Mouse (Mus musculus) liver, postnatal 0 days (tissue): ENCODE measurements around the gene Tango6. TPM values are rescaled to one million over a fixed set of nuclear protein-coding genes. Genes with fewer than 3 reads are reported as not detected.

Experiments
- ATAC-seq: fragments of 200-750 bp; cut with Nextera tagmentation; 2 replicates; pipeline ENCODE4 v1.8.0; 2017; ENCODE audit warnings: mild to moderate bottlenecking, moderate library complexity
- DNase-seq: peaks from one replicate; pipeline ENCODE4 v3.0.0-alpha.2; 2016
- H3K27ac ChIP-seq: fragments of 300-500 bp; sonication (generic); 2 replicates; pipeline ENCODE4 v1.5.1; 2014; ENCODE audit warnings: antibody characterized with exemption, moderate library complexity, mild to moderate bottlenecking, low read depth
- H3K27me3 ChIP-seq: fragments of 300-500 bp; sonication (generic); 2 replicates; pipeline ENCODE4 v1.6.1; 2014; ENCODE audit warnings: low read length, control low read depth, mixed read lengths; ENCODE audit not compliant: insufficient read depth
- H3K36me3 ChIP-seq: fragments of 300-500 bp; sonication (generic); replicated peaks from 2 replicates; pipeline ENCODE4 v1.6.1; 2014; ENCODE audit warnings: mild to moderate bottlenecking, control low read depth, low read length, moderate library complexity, mixed read lengths; ENCODE audit not compliant: insufficient read depth
- H3K4me1 ChIP-seq: fragments of 300-500 bp; sonication (generic); 2 replicates; pipeline ENCODE4 v1.6.1; 2014; ENCODE audit warnings: antibody characterized with exemption, mild to moderate bottlenecking, control low read depth; ENCODE audit not compliant: insufficient read depth
- H3K4me2 ChIP-seq: fragments of 300-500 bp; sonication (generic); 2 replicates; pipeline ENCODE4 v1.6.1; 2014; ENCODE audit warnings: low read depth, mild to moderate bottlenecking, low read length, moderate library complexity, mixed read lengths
- H3K4me3 ChIP-seq: fragments of 300-500 bp; sonication (generic); 2 replicates; pipeline ENCODE4 v1.5.1; 2014; ENCODE audit warnings: low read depth, low read length
- H3K9ac ChIP-seq: fragments of 300-500 bp; sonication (generic); replicated peaks from 2 replicates; pipeline ENCODE4 v1.6.1; 2014; ENCODE audit warnings: mild to moderate bottlenecking, moderate library complexity
- H3K9me3 ChIP-seq: fragments of 300-500 bp; sonication (generic); 2 replicates; pipeline ENCODE4 v1.6.1; 2016; ENCODE audit warnings: mild to moderate bottlenecking, control low read depth, low read length, mixed read lengths
- CTCF ChIP-seq: sonication (generic); IDR thresholded peaks from 2 replicates; pipeline ENCODE4 v1.5.1; 2016; ENCODE audit warnings: antibody characterized with exemption, low read depth
- EP300 ChIP-seq: IDR thresholded peaks from 2 replicates; pipeline ENCODE4 v1.6.1; 2016; ENCODE audit warnings: antibody characterized with exemption, low read depth, mild to moderate bottlenecking
- WGBS: fragments of 180-500 bp; shearing (Covaris S2); extraction: QIAGEN DNeasy Blood & Tissue Kit; methylation state at CpG from one replicate; pipeline ENCODE4 v1.1.7; 2014; ENCODE audit not compliant: insufficient replicate concordance; 5-methylcytosine and 5-hydroxymethylcytosine counted together
- polyA plus RNA-seq: library from polyadenylated mRNA; unstranded; fragments of >200 nt; fragmentation: Nextera tagmentation; extraction: Ambion mirVana; gene quantifications from 2 replicates; pipeline ENCODE4 v1.2.1, GENCODE M21; 2015

The Tango6 gene
- polyA plus RNA-seq, 1 experiment from 2014 or later: 1.8 TPM

GRCm38 (mm10) chr8:106704901-106705321 is 22.0 kb downstream of the Tango6 start:
- no peak overlapping the region for H3K9ac ChIP-seq
- no peaks in the 10 kb centered on the region for H3K4me1 ChIP-seq
- WGBS: 65% methylated on average over 9 of the region's 9 CpGs
- DNase-seq (no peak), ATAC-seq (peak; percentile 74)
- peak overlapping the region; percentile 58; the same call in 1 of the 2 replicates for H3K27ac ChIP-seq
- H3K9me3 ChIP-seq: no peaks in the 10 kb centered on the region
- no peak; the same call in 1 of the 2 replicates for TF ChIP-seq EP300
- no peak for TF ChIP-seq CTCF
- H3K4me2 ChIP-seq: no peak overlapping the region
- no peaks in the 10 kb centered on the region for H3K27me3 ChIP-seq
- H3K4me3 ChIP-seq: no peak overlapping the region
- no peaks in the 10 kb centered on the region; the same call in 1 of the 2 replicates for H3K36me3 ChIP-seq

GRCm38 (mm10) chr8:106706194-106706593 is 23.3 kb downstream of the Tango6 start:
- Histone ChIP-seq H3K4me1 (no peaks in the 10 kb centered on the region), H3K9ac (no peak overlapping the region), H3K27me3 (no peaks in the 10 kb centered on the region), H3K4me2 (no peak overlapping the region), H3K36me3 (no peaks in the 10 kb centered on the region; the same call in 1 of the 2 replicates), H3K27ac (no peak overlapping the region), H3K4me3 (no peak overlapping the region), H3K9me3 (no peaks in the 10 kb centered on the region)
- ATAC-seq (no peak), DNase-seq (no peak)
- TF ChIP-seq CTCF (no peak), EP300 (no peak)
- 75% methylated on average over 6 of the region's 6 CpGs for WGBS

GRCm38 (mm10) chr8:106710002-106710401 is 27.1 kb downstream of the Tango6 start:
- no peak for DNase-seq
- no peaks in the 10 kb centered on the region for H3K27me3 ChIP-seq
- H3K4me1 ChIP-seq: no peaks in the 10 kb centered on the region
- H3K4me3 ChIP-seq: no peak overlapping the region
- H3K27ac ChIP-seq: no peak overlapping the region
- peaks cover 4% of the 10 kb centered on the region; the same call in 1 of the 2 replicates for H3K36me3 ChIP-seq
- WGBS: 87% methylated on average over 2 of the region's 2 CpGs
- no peak for ATAC-seq
- H3K9ac ChIP-seq: no peak overlapping the region
- no peak overlapping the region for H3K4me2 ChIP-seq
- no peaks in the 10 kb centered on the region for H3K9me3 ChIP-seq
- TF ChIP-seq EP300: no peak
- TF ChIP-seq CTCF: no peak

DNA sequence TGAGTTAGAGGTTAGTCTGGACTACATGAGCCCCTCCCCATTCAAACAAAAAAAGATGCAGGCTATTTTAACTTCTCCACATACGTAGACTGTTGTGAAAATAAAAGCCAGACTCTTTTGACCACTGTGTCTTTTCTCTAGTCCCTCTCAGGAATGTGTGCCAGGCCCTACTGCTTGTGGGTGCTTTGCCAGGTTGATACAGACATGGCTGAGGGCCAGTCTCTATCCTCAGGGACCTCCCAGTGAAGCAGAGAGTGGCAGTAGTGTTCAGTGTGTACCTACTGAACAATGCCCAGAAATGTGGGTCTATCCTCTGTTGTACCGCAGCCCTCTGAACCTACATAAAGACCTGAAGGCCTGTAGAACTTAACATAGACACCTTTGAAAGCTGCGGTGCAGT is 29.6 kb downstream of the Tango6 start:
- DNase-seq (no peak), ATAC-seq (no peak)
- 85% methylated on average over 3 of the region's 3 CpGs for whole genome bisulfite sequencing
- peaks cover 4% of the 10 kb centered on the region; the same call in 1 of the 2 replicates for H3K36me3 ChIP-seq
- TF ChIP-seq CTCF: no peak
- no peak for TF ChIP-seq EP300
- H3K9ac ChIP-seq: no peak overlapping the region
- H3K27ac ChIP-seq: no peak overlapping the region; the same call in 1 of the 2 replicates
- H3K27me3 ChIP-seq: no peaks in the 10 kb centered on the region
- no peak overlapping the region for H3K4me2 ChIP-seq
- H3K4me3 ChIP-seq: no peak overlapping the region
- no peaks in the 10 kb centered on the region for H3K4me1 ChIP-seq
- no peaks in the 10 kb centered on the region for H3K9me3 ChIP-seq

DNA sequence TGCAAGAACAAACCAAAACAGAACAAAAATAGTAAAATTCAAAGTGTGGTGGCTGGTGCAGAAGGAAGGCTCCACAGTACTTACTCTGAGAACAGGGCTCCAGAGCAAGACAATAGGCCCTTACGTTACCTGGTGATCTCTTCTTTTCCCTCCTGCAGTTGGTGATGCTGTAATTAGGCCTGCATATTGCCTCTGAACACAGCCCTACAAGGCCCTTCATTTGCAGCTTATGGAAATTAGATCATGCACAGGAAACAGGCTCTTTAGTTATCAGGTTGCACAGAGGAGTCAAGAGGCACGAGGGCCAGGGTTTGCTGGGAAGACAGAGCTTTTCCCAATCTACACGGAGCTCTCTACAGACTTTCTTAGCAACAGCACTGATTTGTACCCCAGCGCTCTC is 31.4 kb downstream of the Tango6 start:
- DNase-seq (no peak), ATAC-seq (no peak)
- WGBS: 65% methylated on average over 4 of the region's 4 CpGs
- H3K4me1 ChIP-seq: no peaks in the 10 kb centered on the region
- no peak overlapping the region for H3K4me2 ChIP-seq
- no peak overlapping the region for H3K4me3 ChIP-seq
- H3K9ac ChIP-seq: no peak overlapping the region
- H3K27ac ChIP-seq: no peak overlapping the region
- H3K9me3 ChIP-seq: no peaks in the 10 kb centered on the region
- peaks cover 4% of the 10 kb centered on the region; the same call in 1 of the 2 replicates for H3K36me3 ChIP-seq
- no peak for TF ChIP-seq CTCF
- TF ChIP-seq EP300: no peak
- no peaks in the 10 kb centered on the region for H3K27me3 ChIP-seq

DNA sequence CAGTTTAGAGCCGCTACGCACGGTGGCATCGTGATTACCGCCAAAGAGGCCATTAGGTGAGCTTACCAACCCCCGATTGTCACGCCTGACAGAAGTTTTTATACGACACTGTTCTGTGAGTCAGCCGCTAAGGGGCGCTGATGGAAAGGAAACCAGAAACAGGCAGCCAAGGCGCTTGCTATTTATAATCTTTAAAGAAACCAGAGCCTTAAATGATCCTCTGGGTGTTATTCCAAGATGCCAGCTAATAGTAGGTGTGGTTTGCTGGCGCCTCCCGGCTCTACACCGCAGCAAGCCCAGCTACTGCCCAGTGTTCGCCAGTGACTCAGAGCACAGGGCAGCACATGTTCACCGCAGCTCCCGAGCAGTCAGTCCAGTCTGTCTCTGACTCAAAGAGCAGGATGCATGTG is 35.2 kb downstream of the Tango6 start:
- Histone ChIP-seq H3K9ac (no peak overlapping the region), H3K4me2 (0 out of 2 replicates have a peak overlapping the region, but pooled peaks have one; percentile 13), H3K27me3 (no peaks in the 10 kb centered on the region), H3K4me3 (no peak overlapping the region), H3K27ac (no peak overlapping the region), H3K4me1 (no peaks in the 10 kb centered on the region), H3K9me3 (no peaks in the 10 kb centered on the region), H3K36me3 (0 out of 2 replicates have a peak, but pooled peaks cover 6% of the 10 kb centered on the region)
- ATAC-seq: no peak
- DNase-seq: peak; percentile 71
- TF ChIP-seq EP300 (no peak), CTCF (peak; percentile 69)
- WGBS: 28% methylated on average over 17 of the region's 17 CpGs
